Mouse (Mus musculus): ENCODE results near the gene 6430628N08Rik.

GRCm38 (mm10) chr4:115937061-115937976, 46.9 kb downstream of the 6430628N08Rik start:
- TF ChIP-seq CTCF (IDR thresholded peaks at IDR 0.05; ENCODE audit: control insufficient read depth, insufficient read depth, low read length) (no peak), POLR2A (IDR thresholded peaks at IDR 0.05; ENCODE audit: borderline replicate concordance, control insufficient read depth, low read depth, low read length) (no peak)

All from bone marrow, adult 2 months (tissue).